Mouse (Mus musculus) gastrocnemius, adult 8-10 months (tissue): ENCODE results near the gene Ube4a. TPM values are rescaled to one million over a fixed set of nuclear protein-coding genes. Genes with fewer than 3 reads are reported as not detected.

Experiments
- DNase-seq, 2 experiments: peaks; one replicate each; pipeline ENCODE4 v3.0.0; 2022; ENCODE audit warnings: low spot score in 2 of 2
- total RNA-seq, 4 experiments: library from RNA; stranded (reverse); gene quantifications; 2 replicates each; pipeline ENCODE4 v1.2.4; 2022

Ube4a gene
- 10 to 100 TPM; 37.3 to 48.3 (median 41.4) TPM for total RNA-seq

DNA sequence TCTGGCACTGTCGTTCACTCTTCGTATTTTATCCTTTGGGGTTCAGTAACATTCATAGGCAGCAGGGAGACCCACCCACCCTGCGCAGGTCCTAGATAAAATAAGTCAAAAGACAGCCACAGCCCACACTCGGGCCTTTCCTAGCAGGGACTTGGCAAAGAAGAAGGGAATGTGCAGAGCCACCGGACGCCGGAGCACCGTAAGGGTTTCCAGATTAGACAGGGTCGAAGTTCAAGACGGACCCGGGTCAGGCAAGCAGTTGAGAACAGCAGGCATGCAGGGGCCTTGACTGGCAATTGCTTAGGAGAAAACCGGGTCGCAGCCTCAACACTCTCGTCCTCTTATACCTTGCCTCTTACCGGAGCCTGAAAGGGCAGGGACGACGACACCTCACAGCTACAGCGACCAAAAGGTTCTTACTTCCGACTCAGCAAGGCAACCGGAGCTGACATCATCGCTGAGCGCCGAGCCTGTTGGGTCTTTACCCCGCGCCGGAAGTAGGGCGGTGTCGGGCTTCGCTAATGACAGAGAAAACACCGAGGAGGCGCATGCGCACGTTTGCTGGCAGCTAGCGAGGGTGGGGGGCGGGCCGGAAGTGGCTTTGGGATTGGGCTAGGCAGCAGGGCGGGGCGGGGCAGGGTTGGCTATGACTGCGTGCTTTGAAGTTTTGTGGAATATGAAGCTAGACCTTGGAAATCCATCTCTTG is at the start of gene Ube4a:
Ube4a (minus strand) TSS at position 475 of the 707 bp plus-strand sequence.
- peak; percentile 96 to 97 for DNase-seq

DNA sequence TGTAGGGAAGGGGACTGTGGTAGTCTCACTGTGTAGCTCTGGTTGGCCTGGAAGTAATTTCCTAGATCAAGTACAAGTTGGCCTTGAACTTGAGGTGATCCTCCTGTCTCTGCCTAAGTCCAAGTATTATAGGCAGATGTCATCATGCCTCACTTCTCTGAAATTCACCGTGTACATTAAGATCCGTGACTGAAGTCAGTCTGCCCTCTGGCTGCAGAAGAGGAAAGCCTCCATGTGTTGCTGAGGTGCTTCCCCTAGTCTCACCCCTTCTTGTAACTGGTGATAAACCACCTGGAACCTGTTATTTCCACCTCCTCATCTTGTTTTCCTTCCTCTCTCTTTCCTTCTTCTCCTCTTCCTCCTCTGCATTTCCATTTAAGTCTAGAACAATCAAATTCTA is 49.5 kb upstream of the Ube4a start:
- no peak for DNase-seq

DNA sequence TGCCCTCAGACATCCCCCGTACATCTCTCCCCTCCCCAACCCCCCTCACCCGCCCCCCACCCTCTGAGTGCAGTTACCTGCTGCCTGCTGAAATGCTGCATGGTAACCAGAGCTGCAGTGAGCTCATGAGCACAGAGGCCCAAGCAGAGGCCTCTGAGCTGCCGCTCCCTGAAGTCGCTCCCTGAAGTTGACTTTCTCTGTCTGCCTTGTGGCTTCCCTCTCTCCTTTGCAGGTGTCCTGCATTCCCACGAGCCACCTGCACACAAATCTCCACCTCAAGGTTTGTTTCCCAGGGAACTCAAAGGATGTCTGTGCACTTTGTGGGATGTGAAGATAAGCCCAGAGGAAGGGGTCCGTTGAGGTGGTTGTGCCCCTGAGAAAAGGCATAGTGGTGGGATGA is 45.9 kb upstream of the Ube4a start:
- DNase-seq, result no peak

DNA sequence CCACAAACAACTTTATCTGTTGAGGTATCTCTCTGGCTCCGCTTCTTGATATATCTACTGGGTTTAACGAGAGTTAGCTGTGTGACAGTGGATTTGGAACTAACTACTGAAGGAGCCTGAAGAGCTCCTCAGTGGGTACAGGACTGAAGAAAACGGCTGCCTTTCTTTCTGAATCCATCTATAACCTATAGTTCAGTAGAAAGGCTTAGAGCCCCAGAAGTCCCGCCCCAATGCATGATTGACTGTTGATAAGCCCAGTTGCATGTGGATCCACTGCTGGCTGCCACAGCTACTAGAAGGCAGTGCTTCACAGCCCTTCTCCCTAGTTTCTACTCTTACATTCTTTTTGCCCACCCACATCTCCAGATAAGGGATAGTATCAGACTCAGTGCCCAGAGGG is 45.1 kb upstream of the Ube4a start:
- no peak for DNase-seq

DNA sequence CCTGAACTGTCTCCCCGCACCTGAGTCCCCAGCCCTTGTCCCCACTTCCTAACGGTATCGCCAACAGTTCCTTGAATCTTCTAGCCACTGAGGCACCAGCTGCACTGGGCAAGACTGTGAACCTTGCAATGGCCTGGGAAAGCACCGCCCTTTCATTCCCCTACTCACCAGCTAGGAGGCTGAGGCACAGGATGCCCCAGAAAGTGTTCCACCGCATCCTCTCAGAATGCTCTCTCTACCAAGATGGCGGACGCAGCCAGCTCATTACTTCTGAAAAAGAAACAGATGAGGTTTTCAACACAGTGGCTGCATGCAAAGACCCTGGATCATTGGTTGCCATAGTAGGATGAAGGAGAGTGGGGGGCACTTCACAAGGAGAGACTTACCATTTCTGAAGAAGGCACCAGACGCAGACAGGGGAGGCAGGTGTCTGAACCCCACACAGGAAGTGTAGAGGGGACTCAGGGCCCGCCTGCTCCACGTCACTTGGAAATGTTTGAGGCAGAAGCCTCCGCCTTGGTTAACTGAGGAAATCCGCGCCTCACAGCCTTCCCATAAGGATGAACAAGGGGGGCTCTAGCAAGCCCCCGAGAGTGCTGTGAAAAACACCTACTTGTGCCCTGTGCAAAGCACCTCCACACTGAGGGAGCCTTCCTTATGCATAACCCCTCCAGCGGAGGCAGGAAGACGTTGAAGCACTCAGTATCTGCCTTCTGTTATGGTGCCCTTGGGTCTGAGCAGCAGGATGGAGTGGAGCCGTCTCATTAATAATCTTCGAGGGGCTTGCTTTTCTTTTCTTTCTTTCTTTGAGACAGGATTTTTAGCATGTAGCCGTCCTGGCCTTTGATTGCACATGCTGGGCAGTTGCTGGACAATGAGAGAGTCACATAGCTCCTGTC is 44.0 kb upstream of the Ube4a start, which contains the start of gene Cd3e:
Cd3e (minus strand) TSS at position 448 of the 899 bp plus-strand sequence.
- no peak for DNase-seq

DNA sequence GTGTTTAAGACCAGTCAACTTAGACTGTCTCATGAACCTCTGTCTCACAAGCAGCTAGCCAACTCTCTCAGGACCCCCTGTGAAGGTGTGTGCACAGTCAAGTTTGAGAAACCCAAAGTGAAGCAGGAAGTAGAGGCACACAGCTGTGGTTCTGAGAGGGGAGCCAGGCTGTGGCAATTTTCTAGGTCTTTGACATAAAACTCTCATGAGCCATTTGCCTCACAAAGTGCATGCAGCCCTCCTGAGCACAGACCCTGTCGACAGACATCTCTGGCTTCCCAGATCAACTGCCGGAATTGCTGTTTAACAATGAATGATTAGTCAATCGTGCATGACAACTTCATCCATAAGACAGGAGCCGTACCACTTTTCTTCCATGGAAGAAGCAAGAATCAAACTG is 42.9 kb upstream of the Ube4a start:
- no peak for DNase-seq

DNA sequence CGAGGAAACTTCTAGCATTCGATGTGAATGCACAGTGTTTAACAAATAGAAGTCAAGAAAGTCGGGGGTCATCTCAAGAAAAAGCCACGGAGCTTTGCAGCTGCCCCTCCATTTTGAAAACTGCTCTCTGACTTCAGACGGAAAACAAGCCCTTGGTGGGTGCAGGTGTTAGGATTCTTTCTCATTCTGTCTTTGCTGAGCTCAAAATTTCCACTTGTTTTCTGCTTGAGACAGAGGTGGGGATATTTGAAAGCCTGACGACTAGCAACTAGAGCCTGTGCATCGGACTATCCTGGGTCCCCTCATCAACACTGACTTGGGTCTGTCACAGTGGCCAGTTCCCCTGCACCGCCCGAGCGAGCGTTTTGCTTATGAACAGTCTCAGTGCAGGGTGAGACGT is 42.0 kb upstream of the Ube4a start:
- DNase-seq, result no peak

DNA sequence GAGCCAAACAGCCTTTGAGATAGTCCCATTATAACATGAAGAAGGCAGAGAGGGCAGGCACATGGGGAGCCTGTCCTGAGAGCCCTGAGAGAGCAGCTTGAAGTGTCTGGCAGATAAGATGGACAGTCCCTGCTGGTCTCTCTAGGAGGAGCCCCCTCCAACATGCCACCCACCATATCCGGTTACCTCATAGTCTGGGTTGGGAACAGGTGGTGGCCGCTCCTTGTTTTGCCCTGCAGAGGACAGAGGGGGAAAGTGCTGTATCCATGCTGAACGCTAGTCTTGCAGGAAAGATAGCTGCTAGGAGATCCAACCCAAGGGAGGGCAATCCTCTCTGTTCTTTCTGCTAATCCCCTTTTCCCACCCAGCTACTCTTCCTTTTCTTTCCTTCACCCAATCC is 34.8 kb upstream of the Ube4a start:
- no peak for DNase-seq

DNA sequence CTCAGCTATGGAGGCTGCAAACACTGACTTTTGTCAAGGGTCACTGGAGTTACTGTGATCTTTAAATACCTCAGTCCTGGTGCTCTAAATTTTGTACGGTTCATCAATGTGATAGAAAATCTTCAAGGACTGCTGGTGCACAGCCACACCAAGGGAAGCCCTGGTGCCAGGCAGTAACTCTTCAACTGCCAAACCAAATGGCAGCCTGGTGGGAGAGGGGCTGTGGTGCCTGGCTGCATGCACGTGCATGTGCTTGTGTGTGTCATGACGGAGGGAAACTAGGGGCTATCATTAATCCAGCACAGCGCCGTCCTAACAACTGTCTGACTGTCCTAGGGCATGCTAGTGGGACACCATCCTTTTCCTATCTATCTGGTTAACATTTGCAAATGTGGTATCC is 34.4 kb upstream of the Ube4a start:
- no peak for DNase-seq

DNA sequence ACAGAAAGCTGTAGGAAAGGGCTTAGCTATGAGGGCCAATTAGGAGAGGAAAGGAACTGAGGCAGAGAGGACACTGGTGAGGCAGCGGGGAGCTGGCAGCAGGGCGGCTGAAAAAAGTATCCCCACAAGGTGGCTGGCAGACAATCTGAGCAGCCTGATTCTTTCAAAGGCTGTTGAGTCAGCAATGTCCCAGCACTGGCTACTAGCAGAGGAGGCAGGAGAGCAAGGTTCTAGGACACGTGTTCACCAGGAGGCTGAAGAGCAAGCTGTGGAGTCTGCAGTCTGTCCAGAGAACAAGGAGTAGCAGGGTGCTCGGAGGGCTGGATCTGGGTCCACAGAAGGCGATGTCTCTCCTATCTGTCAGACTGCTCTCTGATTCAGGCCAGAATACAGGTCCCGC is 33.8 kb upstream of the Ube4a start:
- peak in 1 of 2 experiments; percentile 33 for DNase-seq

DNA sequence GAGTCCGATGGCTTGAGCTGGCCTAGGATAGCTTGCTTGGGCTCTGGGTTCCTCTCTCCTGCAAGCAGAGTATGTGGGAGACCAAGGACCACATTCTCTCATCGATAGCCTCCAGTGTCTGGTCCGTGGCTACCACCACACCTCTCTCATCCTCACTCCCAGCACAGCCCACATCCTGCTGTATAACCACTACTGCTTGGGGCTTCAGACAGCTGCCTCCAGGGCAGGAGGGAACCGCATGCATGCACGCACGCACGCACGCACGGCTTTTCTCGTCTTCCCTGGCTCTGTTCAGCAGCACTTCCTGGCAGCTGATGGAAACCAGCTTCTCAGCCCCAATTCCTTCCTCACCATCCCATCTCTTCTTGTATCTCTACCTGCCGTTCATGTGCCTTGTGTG is 32.7 kb upstream of the Ube4a start:
- no peak for DNase-seq

DNA sequence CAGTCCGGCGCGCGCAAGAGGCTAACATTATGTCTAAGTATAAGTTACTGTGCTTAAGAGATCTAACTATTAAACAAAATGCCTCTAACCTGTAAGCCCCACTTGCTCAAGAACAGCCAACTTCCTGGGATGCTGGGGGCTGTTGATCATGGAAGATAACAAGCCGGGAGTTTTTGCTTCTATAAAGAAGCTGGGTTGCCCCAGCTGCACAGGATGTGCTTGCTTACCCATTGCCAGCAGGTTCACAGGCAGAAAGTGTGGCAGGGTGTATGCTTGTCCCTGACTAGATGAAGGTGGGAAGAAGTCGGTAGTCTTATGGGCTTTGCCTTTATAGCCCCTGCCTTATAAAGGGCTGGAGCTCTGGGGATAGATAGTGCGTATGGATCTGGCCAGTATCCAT is 31.2 kb upstream of the Ube4a start:
- no peak for DNase-seq

DNA sequence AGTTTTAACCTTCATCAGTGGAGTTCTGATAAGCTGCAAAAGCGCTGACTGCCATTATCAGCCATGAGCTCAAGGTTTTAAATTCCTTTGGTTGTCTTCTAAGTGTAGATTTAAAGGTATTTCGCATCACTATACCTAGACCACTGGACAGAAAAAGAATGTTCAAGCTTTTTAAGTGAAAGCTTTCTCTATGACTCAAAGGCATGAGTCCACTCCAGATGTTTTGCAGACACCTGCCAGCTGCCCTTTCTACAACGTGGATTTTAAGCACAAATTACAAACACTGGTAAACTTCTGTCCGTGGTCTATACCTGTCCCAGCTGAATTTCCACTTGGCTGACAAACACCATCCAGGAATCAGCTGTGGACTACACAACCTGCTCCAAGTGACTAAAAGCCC is 29.6 kb upstream of the Ube4a start:
- DNase-seq, result no peak

DNA sequence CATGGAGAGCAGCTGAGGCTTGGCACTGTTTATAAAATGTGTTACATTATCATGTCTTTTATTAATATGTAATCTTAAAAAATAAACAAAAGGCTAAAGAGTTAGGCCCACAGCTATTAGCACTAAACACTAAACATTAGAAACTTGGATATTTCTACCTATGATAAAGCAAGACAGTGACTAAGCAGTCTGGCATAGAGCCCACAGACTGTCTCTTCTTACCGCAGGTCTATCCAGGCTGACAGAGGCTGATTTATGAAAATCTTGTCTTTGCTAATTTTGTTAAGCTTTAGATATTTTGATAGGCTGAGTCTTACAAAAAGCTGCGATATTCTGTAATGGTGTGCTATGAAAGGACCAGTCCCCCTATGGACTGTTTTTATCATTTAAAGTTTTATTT is 27.9 kb upstream of the Ube4a start:
- DNase-seq, result no peak

DNA sequence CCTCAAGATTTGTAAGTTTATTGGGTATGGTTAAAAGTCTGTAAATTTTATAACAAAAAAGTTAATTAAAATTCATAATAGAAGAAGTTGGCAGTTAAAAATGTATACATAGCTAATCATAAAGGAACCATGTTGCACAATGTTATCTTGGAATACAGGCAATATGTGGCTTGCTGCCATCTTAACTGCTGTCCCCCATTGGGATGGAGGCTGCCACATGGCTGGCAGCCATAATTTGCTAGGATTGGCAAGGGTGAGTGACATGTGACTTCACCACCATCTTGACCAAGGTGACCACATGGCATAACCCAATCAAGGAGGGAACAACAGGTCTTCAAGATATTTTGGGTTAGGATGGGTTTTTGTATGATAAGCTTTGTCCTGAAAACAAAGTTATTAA is 26.9 kb upstream of the Ube4a start:
- DNase-seq, result no peak

DNA sequence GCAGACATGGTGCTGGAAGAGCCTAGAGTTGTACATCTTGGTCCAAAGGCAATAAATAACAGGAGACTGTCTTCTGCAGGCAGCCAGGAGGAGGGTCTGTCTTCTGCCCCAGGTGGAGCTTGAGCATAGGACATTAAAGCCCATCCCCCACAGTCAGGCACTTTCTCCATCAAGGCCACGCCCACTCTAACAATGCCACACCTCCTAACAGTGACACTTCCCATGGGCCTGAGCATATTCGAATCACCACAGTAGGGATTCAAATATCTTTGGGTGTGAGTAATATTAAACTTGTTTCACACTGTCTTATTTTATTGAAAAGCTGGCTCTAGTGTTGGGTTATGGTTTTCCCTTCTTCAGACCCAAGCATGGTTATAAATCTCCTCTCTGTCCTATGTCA is 26.4 kb upstream of the Ube4a start:
- no peak for DNase-seq

DNA sequence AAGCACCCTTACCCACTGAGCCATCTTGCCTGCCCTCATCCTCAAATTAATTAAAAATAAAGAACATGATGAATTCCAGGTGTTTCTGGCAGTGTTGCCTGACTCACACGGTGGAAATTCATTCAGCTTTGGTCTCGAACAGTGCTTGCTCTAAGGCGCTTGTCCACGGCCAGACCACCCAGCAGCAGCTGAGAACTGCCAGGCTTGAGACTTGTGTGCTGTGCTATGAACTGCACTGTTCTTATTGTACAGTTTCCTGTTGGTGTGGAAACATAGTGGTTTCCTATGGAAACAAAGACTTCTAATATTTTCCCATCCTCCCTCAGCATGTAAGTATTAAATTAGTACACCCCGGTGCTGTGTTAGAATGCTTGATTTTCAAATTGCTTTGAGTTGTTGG is 21.6 kb upstream of the Ube4a start:
- DNase-seq, result no peak

DNA sequence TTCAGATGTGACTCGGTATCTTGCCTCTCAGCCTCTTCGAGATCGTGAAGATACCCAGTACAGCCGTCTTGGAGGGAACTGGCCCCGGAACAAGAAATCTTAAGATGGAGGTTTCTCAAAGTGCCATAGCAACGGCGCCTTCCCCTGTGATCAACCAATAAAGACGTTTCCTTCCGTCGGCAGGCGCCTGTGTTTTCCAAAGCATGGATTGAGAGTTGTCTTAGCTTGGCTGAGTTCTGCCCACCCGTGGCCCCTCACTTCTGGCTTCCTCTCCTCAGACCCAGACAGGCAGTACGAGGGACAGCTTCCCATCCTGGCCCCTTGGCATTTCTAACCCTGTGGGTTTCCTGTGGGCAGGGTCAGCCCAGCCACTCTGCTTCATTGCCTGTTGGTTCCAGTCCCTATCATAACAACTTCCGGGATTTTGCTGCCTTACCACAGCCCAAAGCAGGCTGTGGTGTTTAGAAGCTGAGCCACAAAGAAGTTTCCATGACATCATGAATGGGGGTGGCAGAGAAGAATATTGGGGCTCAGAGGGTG is 20.9 kb upstream of the Ube4a start:
- no peak for DNase-seq

DNA sequence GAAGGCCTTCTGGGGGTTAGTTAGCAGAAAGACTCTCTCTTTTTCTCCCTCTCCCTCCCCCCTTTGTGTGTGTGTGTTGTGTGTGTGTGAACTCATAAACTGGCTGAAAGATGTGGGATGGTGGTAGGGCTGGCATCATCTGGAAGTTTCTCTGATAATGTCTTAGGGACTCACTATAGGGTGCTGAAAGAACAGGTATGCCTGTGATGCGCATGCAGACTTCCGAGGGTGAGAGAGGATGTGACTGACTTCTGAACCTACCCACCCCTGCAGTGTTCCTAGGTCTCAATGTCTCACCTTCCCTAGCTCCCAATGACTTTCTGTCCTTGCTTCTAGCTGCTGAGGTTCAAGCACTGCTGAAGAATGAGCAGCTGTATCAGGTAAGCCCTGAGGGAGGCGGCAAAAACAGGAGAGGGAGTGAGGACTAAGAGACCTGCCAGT is 20.3 kb upstream of the Ube4a start:
- DNase-seq, result no peak

DNA sequence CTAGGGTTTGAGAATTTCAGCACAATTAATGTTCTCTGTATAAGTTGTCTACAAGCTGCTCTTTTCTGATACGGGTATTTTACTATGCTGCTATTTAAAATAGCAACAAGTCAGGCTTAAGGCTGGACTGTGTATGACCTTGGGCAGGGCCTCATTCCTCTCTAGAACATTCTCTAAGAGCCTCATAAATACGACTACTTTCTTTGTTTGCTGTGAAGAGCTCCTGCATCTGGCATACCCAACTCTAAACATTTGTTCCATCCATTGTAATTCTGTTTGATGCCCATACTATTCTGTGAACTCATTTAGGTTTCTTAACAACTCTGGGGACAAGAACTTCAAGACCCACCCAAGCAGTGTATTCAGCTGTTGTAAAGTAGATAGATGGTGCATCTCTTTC is 17.6 kb upstream of the Ube4a start:
- DNase-seq, result no peak

DNA sequence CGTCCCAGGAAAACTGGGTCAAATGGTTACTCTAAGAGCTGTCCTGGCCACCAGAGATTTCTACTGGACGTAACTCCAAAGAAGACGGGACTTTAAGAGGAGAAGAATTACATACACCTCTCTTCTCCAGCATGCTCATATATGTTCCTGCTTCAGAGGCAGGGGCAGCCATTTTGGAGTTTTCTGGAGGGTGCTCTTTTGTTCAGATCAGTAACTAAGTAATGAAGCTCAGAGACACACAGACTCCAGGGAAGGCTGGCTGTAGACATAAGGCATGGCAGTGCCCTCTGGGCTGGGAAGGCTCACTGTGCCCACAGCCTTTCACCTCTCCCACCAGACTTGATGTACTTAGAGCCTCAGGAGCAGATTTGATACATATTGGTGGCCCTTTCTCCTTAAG is 17.1 kb upstream of the Ube4a start:
- DNase-seq, result no peak

DNA sequence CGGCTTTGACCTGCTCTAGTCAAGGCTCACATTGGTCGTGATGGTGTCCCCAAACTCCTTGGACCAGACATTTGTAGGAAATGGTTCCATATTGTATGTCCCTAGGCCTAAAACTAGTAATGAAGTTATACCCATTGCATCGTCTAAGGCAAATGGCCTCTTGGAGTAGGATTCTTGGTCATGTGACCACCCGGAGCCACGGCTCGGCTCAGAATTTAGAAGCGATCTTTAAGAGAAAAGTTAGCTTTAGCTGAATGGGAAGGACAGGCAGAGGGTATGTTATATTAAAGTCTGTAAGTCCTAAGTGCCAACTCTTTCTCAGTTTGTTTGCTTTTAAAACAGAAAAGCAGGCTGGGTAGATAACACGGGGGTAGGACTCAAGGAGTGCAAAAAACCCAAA is 16.7 kb upstream of the Ube4a start:
- DNase-seq, result no peak

DNA sequence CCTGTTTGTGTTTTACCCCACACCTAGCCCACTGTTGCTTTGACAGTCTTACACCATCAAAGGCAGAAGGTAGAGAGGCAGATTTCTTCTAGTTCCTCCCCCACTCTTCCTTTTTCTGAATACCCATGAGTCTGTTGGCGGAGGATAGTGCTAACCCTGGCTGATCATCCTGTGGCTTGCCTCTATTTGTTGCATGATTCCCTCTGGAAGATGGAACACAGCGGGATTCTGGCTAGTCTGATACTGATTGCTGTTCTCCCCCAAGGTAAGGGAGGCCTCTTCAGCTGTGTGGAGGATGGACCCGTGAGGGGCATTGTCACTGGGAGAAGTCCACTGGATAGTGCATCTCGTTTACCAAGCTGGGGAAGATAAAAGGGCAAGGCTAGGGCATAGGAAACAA is 16.3 kb upstream of the Ube4a start, which contains the start of gene Cd3d:
Cd3d (plus strand) TSS at position 111 of the 400 bp plus-strand sequence.
- no peak for DNase-seq
